Mouse (Mus musculus): ENCODE data around the gene Mcm7.
"Not testable (repeated sequence)": the region's sequence is repeated elsewhere in the genome, so short reads cannot be mapped to it uniquely, and the experiment has no call there.

Mcm7 gene

DNA sequence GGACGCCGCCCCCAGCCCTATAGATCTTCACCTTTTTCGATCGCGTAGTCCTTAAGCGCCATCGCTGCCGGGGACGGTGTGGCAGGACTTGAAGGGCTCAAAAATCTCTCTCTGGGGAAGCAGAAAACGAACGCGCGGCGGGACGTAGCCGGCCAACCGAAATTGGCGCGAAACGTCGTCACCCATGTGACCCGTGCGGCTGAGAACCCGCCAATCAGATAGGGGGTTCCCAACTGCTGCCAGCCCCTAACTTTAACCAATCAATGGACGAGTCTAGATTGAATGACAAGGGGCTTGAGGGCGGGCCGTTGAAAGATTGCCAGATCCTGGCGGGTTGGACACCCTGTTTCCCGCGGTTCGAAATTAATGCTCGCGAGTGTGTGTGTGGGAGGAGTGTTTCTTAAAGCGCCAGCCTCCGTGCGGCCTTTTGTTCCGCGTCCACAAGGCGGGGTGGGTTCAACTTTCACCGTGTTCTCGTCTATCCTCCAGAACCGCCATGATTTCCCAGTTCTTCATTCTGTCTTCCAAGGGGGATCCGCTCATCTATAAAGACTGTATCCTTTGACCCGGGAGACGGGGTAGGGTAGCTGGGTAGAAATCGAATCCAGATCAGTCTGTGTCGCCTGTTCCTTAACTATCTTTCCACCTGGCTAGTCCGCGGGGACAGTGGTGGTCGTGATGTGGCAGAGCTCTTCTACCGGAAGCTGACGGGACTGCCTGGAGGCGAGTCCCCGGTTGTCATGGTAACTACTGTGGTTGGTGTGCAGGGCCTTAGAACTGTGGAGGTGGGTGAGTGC lies at the start of gene Mcm7, which contains the start of gene Ap4m1:
TSS of gene Mcm7 (minus strand) at position 728 of the 797 bp plus-strand sequence.
TSS of gene Ap4m1 (plus strand) at position 308 of the 797 bp plus-strand sequence.
- DNase-seq (ENCODE audit: low read depth) = peak; percentile 99

DNA sequence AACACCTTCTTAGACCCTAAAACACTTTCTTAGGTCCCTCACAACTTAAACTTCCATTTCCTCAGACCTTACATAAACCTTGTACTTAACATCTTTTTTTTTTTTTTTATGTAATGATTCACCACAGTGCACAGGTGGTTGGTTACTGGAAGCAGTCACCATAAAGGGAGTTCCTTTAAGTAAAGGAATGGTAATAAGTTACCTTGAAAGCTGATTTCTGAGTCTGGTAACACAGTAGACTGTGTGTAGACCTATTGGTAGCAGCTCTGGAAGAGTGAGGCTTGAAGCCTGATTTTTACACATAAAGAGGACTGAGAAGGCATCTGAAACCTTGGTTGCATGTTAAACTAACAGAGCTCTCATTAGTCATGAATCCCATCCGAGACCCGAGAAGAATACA lies 47.6 kb upstream of the Mcm7 start:
- DNase-seq (ENCODE audit: low read depth) = no peak

GRCm38 (mm10) chr5:138216632-138217031 lies 44.4 kb upstream of the Mcm7 start:
- DNase-seq (ENCODE audit: low read depth) = not testable (repeated sequence)

DNA sequence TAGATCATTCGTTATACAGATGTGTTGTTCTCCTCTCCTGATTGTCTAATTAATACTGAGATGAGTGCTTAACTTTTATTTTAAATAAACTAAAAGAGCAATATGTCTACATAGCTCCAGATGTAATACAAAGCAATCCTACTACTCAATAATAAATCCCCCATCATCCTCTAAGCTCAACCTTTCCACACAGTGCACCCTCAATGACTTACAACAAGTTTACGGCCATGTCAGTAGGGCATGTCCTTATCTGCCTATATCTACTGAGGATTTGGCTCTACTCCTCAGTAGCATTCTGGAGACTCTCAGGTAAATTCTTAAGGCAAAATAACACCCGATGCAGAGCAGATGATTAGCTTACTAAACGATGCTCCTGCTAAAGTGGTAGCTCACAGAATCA lies 35.7 kb upstream of the Mcm7 start:
- DNase-seq (ENCODE audit: low read depth) = no peak

DNA sequence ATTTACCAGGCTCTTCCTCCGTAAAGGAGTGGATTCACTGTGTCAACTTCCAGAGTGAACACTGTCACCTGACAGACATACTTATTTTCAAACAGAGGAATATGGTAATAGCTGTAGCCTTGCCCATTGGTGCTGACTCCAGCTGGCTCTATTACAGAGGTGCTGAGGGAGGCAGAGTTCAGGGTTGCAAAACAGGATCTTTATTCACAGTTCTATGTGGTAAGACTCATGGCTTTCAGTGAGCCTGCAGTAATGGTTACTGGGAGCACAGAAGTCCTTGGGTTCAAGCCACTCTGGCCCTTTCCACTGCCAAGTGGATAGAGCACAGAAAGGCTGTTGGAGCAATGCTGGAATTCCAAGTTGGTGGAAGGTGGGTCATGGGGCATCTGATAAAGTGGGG lies 35.0 kb upstream of the Mcm7 start:
- DNase-seq (ENCODE audit: low read depth) = peak; percentile 60

DNA sequence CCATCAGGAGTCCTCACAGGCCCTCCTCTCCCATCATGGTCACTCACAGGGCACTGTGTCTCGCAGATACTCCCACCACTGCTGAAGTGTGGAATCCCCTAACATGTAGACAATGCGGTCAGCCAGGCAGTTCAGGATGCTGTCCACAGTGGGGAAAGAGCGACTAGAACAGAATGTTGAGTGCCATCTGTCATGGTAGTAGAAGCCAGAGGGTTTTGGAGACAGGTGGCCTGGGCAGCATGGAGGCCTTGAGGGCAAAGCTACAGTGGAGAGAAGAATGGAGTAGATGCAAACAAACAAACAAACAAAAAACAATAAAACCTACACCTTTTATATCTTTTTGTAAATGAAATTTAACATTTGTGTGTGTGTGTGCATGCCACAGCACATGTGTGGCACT lies 29.9 kb upstream of the Mcm7 start:
- no peak for DNase-seq (ENCODE audit: low read depth)

- DNase-seq (ENCODE audit: low read depth) = peak; percentile 53
Measured at GRCm38 (mm10) chr5:138199576-138199975, 27.4 kb upstream of the Mcm7 start.

GRCm38 (mm10) chr5:138195463-138195862 lies 23.2 kb upstream of the Mcm7 start:
- peak; percentile 61 for DNase-seq (ENCODE audit: low read depth)

DNA sequence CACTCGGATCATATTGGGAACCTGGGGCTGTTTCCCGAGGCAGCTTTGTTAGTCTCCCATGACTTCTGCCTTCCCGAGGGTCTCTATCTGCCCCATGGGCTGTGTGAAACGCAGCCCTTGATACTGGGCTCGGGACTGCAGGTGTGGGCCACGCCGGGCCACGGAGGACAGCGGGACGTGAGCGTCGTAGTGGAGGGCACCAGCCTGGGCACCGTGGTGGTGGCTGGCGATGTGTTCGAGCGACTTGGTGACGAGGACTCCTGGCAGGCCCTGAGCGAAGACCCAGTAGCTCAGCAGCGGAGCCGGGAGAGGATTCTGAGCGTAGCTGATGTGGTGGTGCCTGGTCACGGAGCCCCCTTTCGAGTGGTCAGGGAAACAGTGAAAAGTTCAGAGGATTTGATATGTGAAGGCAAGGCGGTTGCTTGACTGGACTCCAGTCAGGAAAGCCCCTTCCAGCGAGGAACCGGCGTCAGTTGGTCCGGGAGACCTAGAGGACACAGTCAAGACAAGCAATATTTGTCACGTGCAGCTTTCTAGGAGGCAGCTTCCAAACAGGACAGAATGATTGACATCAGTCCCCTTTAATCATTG lies 22.6 kb upstream of the Mcm7 start:
- peak; percentile 71 for DNase-seq (ENCODE audit: low read depth)

DNA sequence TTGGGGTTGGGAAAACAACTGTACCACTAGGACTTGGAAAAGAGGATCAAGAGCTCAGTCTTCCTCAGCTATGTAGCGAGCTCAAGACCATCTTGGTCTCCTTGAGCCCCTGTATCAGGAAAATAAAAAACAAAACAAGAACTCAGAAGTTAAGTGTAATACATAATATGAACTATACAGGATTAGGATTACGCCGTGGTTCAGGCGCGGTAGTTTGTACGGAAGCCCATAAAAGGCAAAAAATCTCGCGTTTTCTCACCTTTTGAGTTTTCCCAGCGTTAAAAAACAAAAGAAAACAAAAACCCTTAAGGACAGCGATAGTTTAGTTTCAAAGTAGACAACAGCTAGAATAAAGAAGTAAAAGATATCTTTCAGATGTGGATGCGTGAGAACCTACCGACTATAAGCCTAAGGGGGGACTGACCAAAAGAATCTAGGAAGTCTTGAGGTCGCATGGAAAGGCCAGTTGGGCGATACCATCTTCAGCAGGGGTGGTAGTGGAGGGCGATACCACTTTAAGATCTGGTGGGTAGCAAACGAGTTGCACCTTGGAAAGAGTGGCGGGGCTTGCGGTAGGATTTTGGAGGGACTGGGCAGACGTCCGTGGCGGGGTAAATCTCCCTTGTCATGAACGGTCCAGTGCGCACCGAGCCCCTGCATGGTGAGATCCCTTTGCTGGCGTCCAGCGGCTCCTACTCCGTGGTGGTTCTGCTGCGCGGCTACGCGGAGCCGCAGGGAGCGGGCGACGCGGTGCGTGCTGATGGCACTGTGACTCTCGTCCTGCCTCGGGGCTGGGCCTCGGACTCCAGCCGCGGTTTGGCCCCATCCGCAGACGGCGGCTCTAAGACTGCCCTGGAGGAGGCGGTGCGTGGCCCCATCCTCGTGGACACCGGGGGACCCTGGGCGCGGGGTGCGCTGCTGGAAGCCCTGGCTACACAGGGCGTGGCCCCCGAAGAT lies 21.8 kb upstream of the Mcm7 start, which contains the start of gene Mblac1:
TSS of gene Mblac1 (plus strand) at position 544 of the 957 bp plus-strand sequence.
- DNase-seq (ENCODE audit: low read depth) = peak; percentile 97

DNA sequence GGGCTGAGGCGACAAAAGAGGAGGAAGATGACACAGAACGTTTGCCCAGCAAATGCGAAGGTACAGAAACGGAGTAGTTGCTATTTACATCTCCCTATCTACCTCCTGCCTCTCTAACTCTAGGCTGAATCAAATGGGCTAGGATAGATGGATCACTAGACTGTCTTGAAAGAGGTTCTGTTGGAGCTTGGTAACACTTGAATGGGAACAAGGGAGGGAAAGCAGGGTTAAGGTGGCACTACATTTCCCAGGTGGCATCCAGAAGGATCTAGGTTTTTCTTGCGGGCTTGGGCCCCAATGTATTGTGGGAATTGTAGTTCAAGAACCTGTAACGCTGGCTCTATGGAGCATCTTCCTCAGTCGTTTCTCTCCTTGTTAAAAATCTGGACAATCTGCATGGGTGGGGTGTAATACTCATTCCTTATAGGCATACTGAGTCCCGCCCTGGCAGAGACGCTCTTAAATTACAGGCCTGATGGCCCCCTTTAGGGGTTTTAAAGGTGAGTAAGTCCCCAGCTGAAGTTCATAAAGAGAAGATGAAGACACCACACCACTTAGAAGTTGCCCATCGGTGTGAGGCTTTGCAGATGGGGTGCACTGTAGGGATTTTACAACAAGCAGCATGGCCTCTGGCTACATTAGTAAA lies 15.6 kb upstream of the Mcm7 start:
- peak; percentile 92 for DNase-seq (ENCODE audit: low read depth)

GRCm38 (mm10) chr5:138186950-138187638 lies 14.9 kb upstream of the Mcm7 start, which contains the start of the genes Taf6 and Cnpy4:
Gene Taf6, minus strand, starts transcription at chr5:138187451.
Gene Cnpy4, plus strand, starts transcription at chr5:138187485.
- DNase-seq (ENCODE audit: low read depth) = peak; percentile 94

GRCm38 (mm10) chr5:138173217-138173616 lies 995 bp upstream of the Mcm7 start:
- peak; percentile 90 for DNase-seq (ENCODE audit: low read depth)

- DNase-seq (ENCODE audit: low read depth) = peak; percentile 99
Measured at GRCm38 (mm10) chr5:138170936-138171561, 1.2 kb downstream of the Mcm7 start.

DNA sequence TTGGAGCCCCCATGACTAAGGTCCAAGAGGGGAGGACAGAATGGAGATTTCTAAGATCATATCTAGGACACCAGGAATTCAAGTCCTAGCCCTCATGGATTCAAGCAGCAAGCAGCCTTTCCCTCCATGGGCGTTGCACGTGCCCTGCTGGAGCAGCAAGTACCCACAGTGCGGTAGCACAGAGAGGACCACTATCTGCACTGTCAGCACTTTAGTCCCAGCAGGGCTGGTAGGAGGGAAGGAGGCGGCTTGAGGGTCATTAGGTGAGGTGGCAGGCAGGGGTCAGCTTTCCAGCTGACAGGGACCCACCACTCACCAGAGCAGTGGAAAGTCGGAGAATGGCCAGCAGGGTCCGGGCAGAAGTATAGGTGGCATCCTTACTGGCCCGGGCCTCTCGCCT lies 6.6 kb downstream of the Mcm7 start:
- DNase-seq (ENCODE audit: low read depth) = no peak

DNA sequence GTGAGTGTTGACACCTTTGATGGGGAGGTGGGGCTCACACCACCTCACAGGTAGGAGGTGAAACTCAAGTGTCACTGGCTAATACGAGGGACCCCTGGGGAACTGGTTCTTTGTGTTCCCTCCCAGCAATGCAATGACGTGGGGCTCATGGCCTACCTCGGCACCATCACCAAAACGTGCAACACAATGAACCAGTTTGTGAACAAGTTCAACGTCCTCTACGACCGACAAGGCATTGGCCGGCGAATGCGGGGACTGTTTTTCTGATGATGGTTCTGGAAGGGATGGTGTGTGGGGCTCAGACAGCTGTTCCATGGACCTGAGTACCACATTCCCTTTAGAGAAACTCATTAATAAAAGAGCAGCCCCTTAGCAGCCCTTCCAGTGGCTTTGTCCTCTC lies 8.6 kb downstream of the Mcm7 start:
- no peak for DNase-seq (ENCODE audit: low read depth)

GRCm38 (mm10) chr5:138163046-138163445 lies 9.2 kb downstream of the Mcm7 start:
- no peak for DNase-seq (ENCODE audit: low read depth)

- peak; percentile 94 for DNase-seq (ENCODE audit: low read depth)
Measured at GRCm38 (mm10) chr5:138160842-138161665, 11.2 kb downstream of the Mcm7 start, which contains the start of gene Cops6. Gene Cops6, plus strand, starts transcription at chr5:138161071.

DNA sequence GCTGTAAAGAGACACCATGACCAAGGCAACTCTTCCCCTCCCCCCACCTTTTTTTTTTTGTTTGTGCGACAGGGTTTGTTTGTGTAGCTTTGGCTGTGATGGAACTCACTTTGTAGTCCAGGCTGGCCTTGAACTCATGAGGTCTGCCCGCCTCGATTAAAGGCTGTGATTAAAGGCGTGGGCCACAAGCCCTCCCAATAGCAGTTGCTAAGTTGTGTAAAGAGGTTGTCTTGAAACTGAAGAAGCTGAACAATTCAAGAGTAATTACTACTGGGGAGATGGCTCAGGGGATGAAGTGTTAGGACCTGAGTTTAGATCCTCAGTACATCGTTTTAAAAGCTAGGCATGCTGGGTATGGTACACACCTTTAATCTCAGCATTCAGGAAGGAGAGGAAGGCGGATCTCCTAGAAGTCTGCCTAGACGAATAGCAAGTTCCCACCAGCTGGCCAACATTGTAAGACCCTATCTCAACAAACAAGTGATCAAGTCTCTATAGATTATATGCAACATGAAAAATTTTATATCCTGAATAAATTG lies 11.9 kb downstream of the Mcm7 start:
- DNase-seq (ENCODE audit: low read depth) = no peak

Data from 416B (cell line).